Mouse (Mus musculus): Measurements from ENCODE around the gene Neurl3. TPM values are rescaled to one million over a fixed set of nuclear protein-coding genes. Genes with fewer than 3 reads are reported as not detected.

Neurl3 gene
- polyA plus RNA-seq, 1 experiment = 14.3 TPM

DNA sequence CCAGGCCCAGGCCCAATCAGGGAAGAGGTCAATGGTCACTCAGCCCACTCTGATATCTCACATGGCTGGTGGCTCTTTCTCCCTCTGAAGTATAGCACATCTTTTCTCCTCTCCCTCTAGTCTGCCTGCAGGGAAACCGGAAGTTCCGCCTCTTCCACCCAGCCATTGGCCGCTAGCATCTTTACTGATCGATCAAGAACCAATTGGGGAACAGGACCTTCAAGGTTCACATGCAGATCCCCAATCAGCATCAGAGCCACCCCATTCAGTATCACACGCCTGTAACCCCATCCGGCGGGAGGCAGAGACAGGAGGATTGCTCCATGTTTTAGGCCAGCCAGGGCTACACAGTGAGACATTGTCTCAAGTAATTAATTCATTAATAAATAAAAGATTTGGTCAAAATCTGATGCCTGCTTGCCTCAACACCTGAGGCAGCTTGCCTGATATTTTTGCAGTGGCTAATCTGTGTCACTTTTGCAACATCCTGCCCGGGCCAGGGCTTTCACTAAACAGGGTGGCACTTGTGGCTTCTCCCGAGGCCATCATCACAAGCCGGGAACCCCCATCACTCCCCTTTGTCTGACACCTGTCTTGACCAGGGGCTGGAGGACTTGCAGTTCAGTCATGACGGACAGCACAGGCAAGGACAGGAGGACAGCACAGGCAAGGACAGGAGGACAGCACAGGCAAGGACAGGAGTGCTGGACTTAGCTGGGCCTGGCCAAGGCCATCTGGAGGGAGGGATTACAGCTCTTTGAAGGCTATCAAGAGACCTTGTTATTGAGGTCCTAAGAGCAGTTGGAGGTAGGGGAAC lies 40.7 kb upstream of the Neurl3 start:
- Histone ChIP-seq H3K36me3 (ENCODE audit: control insufficient read depth, insufficient read depth, low read length) (peaks cover 17% of the 10 kb centered on the region; the same call in 1 of the 2 replicates), H3K27ac (ENCODE audit: control insufficient read depth, insufficient read depth, low read length) (no peak overlapping the region), H3K27me3 (ENCODE audit: control insufficient read depth, insufficient read depth, low read length) (no peaks in the 10 kb centered on the region), H3K4me3 (ENCODE audit: control insufficient read depth, insufficient read depth, low read length) (no peak overlapping the region), H3K4me1 (replicated peaks; ENCODE audit: control insufficient read depth, insufficient read depth, low read length) (peaks cover 1% of the 10 kb centered on the region; the same call in 1 of the 2 replicates)
- 91% methylated on average over 11 of the region's 11 CpGs for WGBS
- no peak for DNase-seq
- TF ChIP-seq POLR2A (IDR thresholded peaks at IDR 0.05; ENCODE audit: control insufficient read depth, extremely low read depth, insufficient read depth, low read length, poor library complexity) = no peak

DNA sequence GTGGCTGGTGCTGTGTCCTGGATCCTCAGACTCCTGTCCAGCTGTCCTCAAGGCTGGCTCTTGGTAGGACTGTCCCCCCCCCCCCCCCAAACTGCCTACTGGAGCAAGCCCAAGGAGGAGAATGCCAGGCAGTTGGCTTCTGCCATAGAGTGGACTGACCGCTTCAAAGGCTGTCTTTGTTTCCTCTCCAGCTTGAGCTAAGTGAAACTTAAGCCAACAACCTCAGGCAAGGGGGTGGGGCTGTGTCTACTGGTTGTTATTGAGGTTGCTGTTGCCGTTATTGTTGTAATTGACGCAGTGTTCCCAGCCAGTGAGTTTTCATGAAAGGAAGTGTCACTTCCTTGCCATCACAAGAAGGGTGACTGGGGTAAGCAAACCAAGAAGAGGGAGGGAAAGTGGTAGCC lies 35.0 kb upstream of the Neurl3 start:
- peak overlapping the region; percentile 33 for H3K4me3 ChIP-seq (ENCODE audit: control insufficient read depth, insufficient read depth, low read length)
- H3K36me3 ChIP-seq (ENCODE audit: control insufficient read depth, insufficient read depth, low read length) = no peaks in the 10 kb centered on the region
- DNase-seq = peak; percentile 33
- H3K4me1 ChIP-seq (replicated peaks; ENCODE audit: control insufficient read depth, insufficient read depth, low read length) = peaks cover 20% of the 10 kb centered on the region
- H3K27me3 ChIP-seq (ENCODE audit: control insufficient read depth, insufficient read depth, low read length) = no peaks in the 10 kb centered on the region
- WGBS = 0% methylated on average over 3 of the region's 3 CpGs
- H3K27ac ChIP-seq (ENCODE audit: control insufficient read depth, insufficient read depth, low read length) = peak overlapping the region; percentile 24; the same call in 1 of the 2 replicates
- no peak for TF ChIP-seq POLR2A (IDR thresholded peaks at IDR 0.05; ENCODE audit: control insufficient read depth, extremely low read depth, insufficient read depth, low read length, poor library complexity)
- TF ChIP-seq CTCF (IDR thresholded peaks at IDR 0.05; ENCODE audit: borderline replicate concordance, control insufficient read depth, extremely low read depth, insufficient read depth, low read length, poor library complexity) = no peak

DNA sequence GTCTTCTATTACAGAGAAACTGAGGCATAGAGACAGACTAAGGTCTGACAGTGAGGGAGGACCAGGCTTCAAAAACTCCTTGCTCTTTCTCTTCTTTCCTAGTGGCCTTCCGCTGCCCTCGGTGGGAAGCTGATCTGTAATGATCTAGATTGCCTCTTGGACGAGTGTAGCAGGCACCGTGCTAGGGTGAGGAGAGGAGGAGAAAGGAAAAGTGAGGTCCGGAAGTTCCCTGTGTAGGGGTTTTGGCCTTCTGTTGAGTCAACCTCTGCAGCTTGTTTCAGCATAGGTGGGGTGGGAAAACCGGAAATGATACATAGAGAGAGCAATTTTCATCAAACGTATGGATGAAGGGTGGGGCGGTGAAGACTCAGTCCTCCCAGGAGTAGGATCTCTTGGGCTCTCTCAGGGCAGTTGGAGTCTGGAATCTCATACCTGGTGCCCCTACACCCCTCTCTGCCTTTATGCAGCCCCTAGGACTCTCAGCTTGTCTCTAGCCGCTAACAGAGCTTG lies 34.5 kb upstream of the Neurl3 start:
- Histone ChIP-seq H3K27me3 (ENCODE audit: control insufficient read depth, insufficient read depth, low read length) (no peaks in the 10 kb centered on the region), H3K36me3 (ENCODE audit: control insufficient read depth, insufficient read depth, low read length) (no peaks in the 10 kb centered on the region), H3K4me1 (replicated peaks; ENCODE audit: control insufficient read depth, insufficient read depth, low read length) (peaks cover 22% of the 10 kb centered on the region), H3K27ac (ENCODE audit: control insufficient read depth, insufficient read depth, low read length) (peak overlapping the region; percentile 24; the same call in 1 of the 2 replicates), H3K4me3 (ENCODE audit: control insufficient read depth, insufficient read depth, low read length) (peak overlapping the region; percentile 33)
- TF ChIP-seq CTCF (IDR thresholded peaks at IDR 0.05; ENCODE audit: borderline replicate concordance, control insufficient read depth, extremely low read depth, insufficient read depth, low read length, poor library complexity) (no peak), POLR2A (IDR thresholded peaks at IDR 0.05; ENCODE audit: control insufficient read depth, extremely low read depth, insufficient read depth, low read length, poor library complexity) (no peak)
- no peak for DNase-seq
- 13% methylated on average over 9 of the region's 9 CpGs for WGBS

DNA sequence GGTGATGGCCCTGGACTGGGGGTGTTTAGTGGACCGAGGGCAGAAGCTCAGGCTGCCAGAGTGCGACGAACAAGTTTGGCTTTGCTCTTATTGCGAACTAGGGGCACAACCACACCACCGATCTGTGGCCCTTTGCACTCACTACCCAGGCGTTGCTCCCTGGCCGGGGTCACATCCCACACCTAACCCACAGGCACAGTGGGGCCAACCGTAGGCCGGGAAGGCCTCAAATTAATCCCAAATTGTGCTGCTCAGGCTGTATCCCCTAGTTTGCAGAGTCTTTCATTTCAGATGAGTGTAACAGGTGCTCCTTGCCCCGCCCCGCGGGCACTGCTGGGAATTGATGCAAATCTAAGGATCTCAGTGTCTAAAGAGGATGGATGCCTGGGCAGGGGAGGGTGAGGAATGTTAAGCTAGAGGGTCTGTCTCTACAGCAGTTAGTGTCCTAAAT lies 34.0 kb upstream of the Neurl3 start:
- no peaks in the 10 kb centered on the region for H3K36me3 ChIP-seq (ENCODE audit: control insufficient read depth, insufficient read depth, low read length)
- peak overlapping the region; percentile 67 for H3K27ac ChIP-seq (ENCODE audit: control insufficient read depth, insufficient read depth, low read length)
- TF ChIP-seq CTCF (IDR thresholded peaks at IDR 0.05; ENCODE audit: borderline replicate concordance, control insufficient read depth, extremely low read depth, insufficient read depth, low read length, poor library complexity) (no peak), POLR2A (IDR thresholded peaks at IDR 0.05; ENCODE audit: control insufficient read depth, extremely low read depth, insufficient read depth, low read length, poor library complexity) (no peak)
- no peaks in the 10 kb centered on the region for H3K27me3 ChIP-seq (ENCODE audit: control insufficient read depth, insufficient read depth, low read length)
- WGBS = 2% methylated on average over 12 of the region's 12 CpGs
- H3K4me1 ChIP-seq (replicated peaks; ENCODE audit: control insufficient read depth, insufficient read depth, low read length) = peaks cover 22% of the 10 kb centered on the region
- H3K4me3 ChIP-seq (ENCODE audit: control insufficient read depth, insufficient read depth, low read length) = peak overlapping the region; percentile 59
- peak; percentile 41 for DNase-seq

DNA sequence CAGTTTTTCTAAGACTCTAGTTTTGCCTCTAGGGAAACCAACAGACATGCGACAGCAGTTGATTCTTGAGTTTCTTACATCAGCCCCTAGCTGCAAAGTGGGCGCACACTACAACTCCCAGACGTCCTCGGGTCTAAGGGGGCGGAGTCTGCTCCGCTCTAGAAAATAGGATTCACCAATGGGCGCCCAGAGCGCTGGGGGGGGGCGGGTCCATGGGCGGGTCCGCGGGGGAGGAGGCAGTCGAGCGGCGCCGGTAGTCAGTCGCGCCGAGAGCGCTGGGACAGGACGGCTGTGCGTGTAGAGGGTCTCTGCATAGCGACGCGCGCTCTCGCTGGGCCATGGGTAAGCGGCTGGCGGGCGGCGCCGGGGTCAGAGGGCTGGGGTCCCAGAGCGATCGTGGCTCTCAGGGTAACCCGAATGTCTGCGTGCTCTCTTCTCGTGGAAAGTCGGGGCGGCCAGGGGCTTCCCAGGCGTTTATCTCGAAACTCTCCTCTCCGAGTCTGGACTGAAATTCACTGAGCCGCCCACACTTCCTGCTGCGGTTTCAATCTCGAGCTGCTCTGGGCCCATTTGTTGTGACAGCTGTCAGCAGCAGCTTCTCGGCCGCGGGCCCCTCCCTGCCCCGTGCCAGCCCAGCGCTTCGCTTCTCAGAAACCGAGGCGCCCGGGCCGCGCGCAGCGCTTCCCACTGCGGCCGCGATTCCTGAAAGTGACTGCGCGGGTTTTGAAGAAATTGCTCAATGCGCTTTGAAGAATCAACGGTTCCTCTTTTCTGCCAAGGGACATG lies 33.2 kb upstream of the Neurl3 start, which contains the start of gene Arid5a:
Gene Arid5a, plus strand, starts transcription at position 239 of the 786 bp plus-strand sequence.
- peak; percentile 92 for DNase-seq
- WGBS = under 1% methylated on average over 65 of the region's 65 CpGs

DNA sequence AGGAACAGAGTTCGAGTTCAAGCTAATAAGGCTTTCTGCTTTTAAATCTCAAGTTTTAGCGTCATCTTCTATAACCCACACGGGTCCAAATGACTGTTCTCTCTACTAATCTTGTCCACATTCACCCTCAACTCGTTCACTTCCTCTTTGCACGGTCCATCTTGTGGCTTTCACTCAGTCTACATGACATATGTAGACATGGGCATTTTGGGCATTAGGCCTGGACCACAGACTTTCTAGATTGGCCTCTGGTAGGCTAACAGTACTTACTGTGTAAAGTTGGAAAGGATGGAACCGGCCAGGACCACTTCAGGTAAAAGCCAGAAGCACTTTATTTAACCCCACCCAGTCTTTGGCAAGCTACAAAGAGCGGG lies 32.6 kb upstream of the Neurl3 start:
- no peak for TF ChIP-seq CTCF (IDR thresholded peaks at IDR 0.05; ENCODE audit: borderline replicate concordance, control insufficient read depth, extremely low read depth, insufficient read depth, low read length, poor library complexity)
- TF ChIP-seq POLR2A (IDR thresholded peaks at IDR 0.05; ENCODE audit: control insufficient read depth, extremely low read depth, insufficient read depth, low read length, poor library complexity) = no peak
- no peaks in the 10 kb centered on the region for H3K36me3 ChIP-seq (ENCODE audit: control insufficient read depth, insufficient read depth, low read length)
- peaks cover 28% of the 10 kb centered on the region for H3K4me1 ChIP-seq (replicated peaks; ENCODE audit: control insufficient read depth, insufficient read depth, low read length)
- no peak for DNase-seq
- no peak overlapping the region for H3K27ac ChIP-seq (ENCODE audit: control insufficient read depth, insufficient read depth, low read length)
- WGBS = 35% methylated on average over 7 of the region's 7 CpGs
- no peak overlapping the region for H3K4me3 ChIP-seq (ENCODE audit: control insufficient read depth, insufficient read depth, low read length)
- no peaks in the 10 kb centered on the region for H3K27me3 ChIP-seq (ENCODE audit: control insufficient read depth, insufficient read depth, low read length)

More for the DNA sequence above, 33.2 kb upstream of the Neurl3 start, which contains the start of gene Arid5a:
- Histone ChIP-seq H3K36me3 (ENCODE audit: control insufficient read depth, insufficient read depth, low read length) (no peaks in the 10 kb centered on the region), H3K4me1 (replicated peaks; ENCODE audit: control insufficient read depth, insufficient read depth, low read length) (peaks cover 28% of the 10 kb centered on the region), H3K27me3 (ENCODE audit: control insufficient read depth, insufficient read depth, low read length) (no peaks in the 10 kb centered on the region), H3K4me3 (ENCODE audit: control insufficient read depth, insufficient read depth, low read length) (peak within 1 kb of the TSS; percentile 59), H3K27ac (ENCODE audit: control insufficient read depth, insufficient read depth, low read length) (peak within 1 kb of the TSS; percentile 68)
- TF ChIP-seq CTCF (IDR thresholded peaks at IDR 0.05; ENCODE audit: borderline replicate concordance, control insufficient read depth, extremely low read depth, insufficient read depth, low read length, poor library complexity) (no peak; the same call in 1 of the 2 replicates), POLR2A (IDR thresholded peaks at IDR 0.05; ENCODE audit: control insufficient read depth, extremely low read depth, insufficient read depth, low read length, poor library complexity) (peak; percentile 100)

Data from thymus, adult 2 months (tissue).